Mouse (Mus musculus) MEL (cell line): ENCODE results near the gene Herc4.

Source experiments
- CTCF ChIP-seq, 3 experiments: IDR thresholded peaks in 2 of 3; conservative IDR thresholded peaks in 1 of 3; 2 replicates each; pipeline ENCODE4 v1.5.1; 2011 to 2012; ENCODE audit warnings: low read length in 3 of 3, low read depth in 2 of 3, mild to moderate bottlenecking in 2 of 3, improper control_type of control experiment in 1 of 3, inconsistent platforms in 1 of 3, mixed read lengths in 1 of 3, moderate library complexity in 1 of 3; ENCODE audit not compliant: control insufficient read depth in 1 of 3, insufficient read depth in 1 of 3, poor library complexity in 1 of 3, severe bottlenecking in 1 of 3
- MAZ ChIP-seq: IDR thresholded peaks from 2 replicates; pipeline ENCODE4 v1.6.1; 2012; ENCODE audit warnings: low read depth, mild to moderate bottlenecking, inconsistent platforms, low read length, improper control_type of control experiment
- MEF2A ChIP-seq: IDR thresholded peaks from 2 replicates; pipeline ENCODE4 v1.6.1; 2014; ENCODE audit warnings: low read depth, mild to moderate bottlenecking, inconsistent platforms, low read length, improper control_type of control experiment; ENCODE audit not compliant: poor library complexity, insufficient replicate concordance, severe bottlenecking; ENCODE audit errors: extremely low read depth
- MYC ChIP-seq: IDR thresholded peaks from 2 replicates; pipeline ENCODE4 v1.6.1; 2011; ENCODE audit warnings: low read depth, mild to moderate bottlenecking, low read length, improper control_type of control experiment, moderate library complexity
- POLR2A ChIP-seq, 2 experiments: IDR thresholded peaks; 2 replicates each; pipeline ENCODE4 v1.6.1; 2011 to 2012; ENCODE audit warnings: low read length in 2 of 2, mild to moderate bottlenecking in 2 of 2, control low read depth in 1 of 2, improper control_type of control experiment in 1 of 2, low read depth in 1 of 2, moderate library complexity in 1 of 2; ENCODE audit not compliant: control insufficient read depth in 1 of 2, insufficient read depth in 1 of 2, poor library complexity in 1 of 2
- POLR2AphosphoS2 ChIP-seq: IDR thresholded peaks from 2 replicates; pipeline ENCODE4 v1.6.1; 2011; ENCODE audit warnings: low read length, improper control_type of control experiment
- TAL1 ChIP-seq: IDR thresholded peaks from 2 replicates; pipeline ENCODE4 v1.6.1; 2012; ENCODE audit warnings: mild to moderate bottlenecking, inconsistent platforms, low read length, moderate library complexity, mixed read lengths
- TCF12 ChIP-seq: IDR thresholded peaks from 2 replicates; pipeline ENCODE4 v1.6.1; 2014; ENCODE audit warnings: low read depth, mild to moderate bottlenecking, inconsistent platforms, low read length, improper control_type of control experiment, moderate library complexity

DNA sequence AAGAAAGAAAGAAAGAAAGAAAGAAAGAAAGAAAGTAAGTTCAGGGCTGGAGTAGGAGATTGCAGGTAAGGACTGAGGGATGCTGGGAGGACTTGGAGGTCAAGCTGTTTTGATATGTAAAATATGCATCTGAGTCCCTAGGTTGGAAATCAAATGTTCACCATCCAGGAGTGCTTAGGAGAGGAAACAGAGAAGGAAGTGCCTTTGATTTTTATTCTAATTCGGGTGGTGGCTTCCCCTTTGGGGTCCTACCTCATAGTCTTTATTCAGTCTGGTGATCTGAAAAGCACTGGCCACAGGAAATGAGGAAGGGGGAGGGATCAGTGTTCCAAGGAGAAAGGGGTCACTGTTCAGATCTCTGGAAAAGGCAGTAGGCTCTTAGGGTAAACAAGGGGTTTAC, 116.9 kb downstream of the Herc4 start:
- TF ChIP-seq MAZ (no peak), MEF2A (no peak), CTCF (IDR thresholded peaks at IDR 0.05 in 2 of 3, conservative IDR thresholded peaks at IDR 0.05 in 1 of 3; ENCODE audit: control insufficient read depth in 1 of 3, insufficient read depth in 1 of 3, low read depth in 2 of 3, low read length in 3 of 3, poor library complexity in 1 of 3, severe bottlenecking in 1 of 3) (no peak), MYC (no peak), TCF12 (no peak), POLR2AphosphoS2 (no peak), POLR2A (IDR thresholded peaks at IDR 0.05; ENCODE audit: control insufficient read depth in 1 of 2, insufficient read depth in 1 of 2, low read depth in 1 of 2, low read length in 2 of 2, poor library complexity in 1 of 2) (no peak), TAL1 (no peak)
